Mouse (Mus musculus) neural tube, embryonic 11.5 days (tissue): ENCODE results near the gene Kat2a. TPM values are rescaled to one million over a fixed set of nuclear protein-coding genes. Genes with fewer than 3 reads are reported as not detected.
A peak's percentile ranks its signal among the peaks of the same experiment; 100 is the strongest.

ENCODE experiments used
- ATAC-seq: fragments of 200-750 bp; cut with Nextera tagmentation; 2 replicates; pipeline ENCODE4 v1.8.0; 2017; ENCODE audit warnings: moderate number of reproducible peaks, mild to moderate bottlenecking, moderate TSS enrichment, moderate library complexity; ENCODE audit not compliant: insufficient read depth, low FRiP score, low TSS enrichment
- DNase-seq: peaks from one replicate; pipeline ENCODE4 v3.0.0-alpha.2; 2015; ENCODE audit warnings: low spot score
- H3K27ac ChIP-seq: fragments of 300-500 bp; sonication (generic); 2 replicates; pipeline ENCODE4 v1.5.1; 2014; ENCODE audit warnings: low read depth, mild to moderate bottlenecking, low read length
- H3K27me3 ChIP-seq: fragments of 300-500 bp; sonication (generic); 2 replicates; pipeline ENCODE4 v1.6.1; 2014; ENCODE audit warnings: mild to moderate bottlenecking, low read length, mixed read lengths; ENCODE audit not compliant: control insufficient read depth, insufficient read depth
- H3K36me3 ChIP-seq: fragments of 300-500 bp; sonication (generic); 2 replicates; pipeline ENCODE4 v1.6.1; 2014; ENCODE audit warnings: mild to moderate bottlenecking, low read length, moderate library complexity, mixed read lengths; ENCODE audit not compliant: control insufficient read depth, insufficient read depth
- H3K4me1 ChIP-seq: fragments of 300-500 bp; sonication (generic); 2 replicates; pipeline ENCODE4 v1.6.1; 2014; ENCODE audit warnings: low read length, mixed read lengths; ENCODE audit not compliant: control insufficient read depth, insufficient read depth
- H3K4me2 ChIP-seq: fragments of 300-500 bp; sonication (generic); 2 replicates; pipeline ENCODE4 v1.6.1; 2014; ENCODE audit warnings: low read depth, mild to moderate bottlenecking, moderate library complexity
- H3K4me3 ChIP-seq: fragments of 300-500 bp; sonication (generic); 2 replicates; pipeline ENCODE4 v1.5.1; 2014; ENCODE audit warnings: low read depth, low read length
- H3K9ac ChIP-seq: fragments of 300-500 bp; sonication (generic); 2 replicates; pipeline ENCODE4 v1.6.1; 2014; ENCODE audit warnings: mild to moderate bottlenecking, low read length
- H3K9me3 ChIP-seq: fragments of 300-500 bp; sonication (generic); 2 replicates; pipeline ENCODE4 v1.6.1; 2016; ENCODE audit warnings: low read length; ENCODE audit not compliant: control insufficient read depth
- WGBS: fragments of 180-500 bp; shearing (Covaris S2); extraction: QIAGEN DNeasy Blood & Tissue Kit; methylation state at CpG from one replicate; pipeline ENCODE4 v1.1.7; 2014; 5-methylcytosine and 5-hydroxymethylcytosine counted together
- polyA plus RNA-seq: library from polyadenylated mRNA; unstranded; fragments of >200 nt; fragmentation: Nextera tagmentation; extraction: Ambion mirVana; gene quantifications from 2 replicates; pipeline ENCODE4 v1.2.1, GENCODE M21; 2014

Kat2a gene
- polyA plus RNA-seq, 1 experiment from 2014 or later = 66.4 TPM

DNA sequence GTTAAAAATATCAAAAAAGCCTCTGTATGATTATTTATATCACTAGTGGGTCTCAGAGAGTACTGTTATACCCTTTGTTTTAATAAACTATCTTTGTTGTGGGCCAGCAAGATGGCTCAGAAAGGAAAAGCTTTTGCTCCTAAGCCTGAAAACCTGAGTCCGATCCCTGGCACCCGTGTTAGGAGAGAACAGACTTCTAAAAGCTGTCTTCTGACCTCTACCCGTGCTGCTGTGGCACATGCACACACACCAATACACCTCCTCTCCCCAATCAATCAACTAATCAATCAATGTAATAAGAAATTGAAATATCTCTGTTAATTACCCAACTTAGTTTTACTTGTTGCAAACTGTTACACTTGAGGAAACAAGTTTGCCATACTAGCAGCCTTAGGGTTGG lies 11.6 kb downstream of the Kat2a start:
- no peak overlapping the region for H3K27ac ChIP-seq
- H3K4me1 ChIP-seq = peaks cover 3% of the 10 kb centered on the region; the same call in 1 of the 2 replicates
- no peak for DNase-seq
- no peak for ATAC-seq
- no peak overlapping the region for H3K4me3 ChIP-seq
- peaks cover 3% of the 10 kb centered on the region; the same call in 1 of the 2 replicates for H3K36me3 ChIP-seq
- 75% methylated on average over 3 of the region's 3 CpGs for WGBS
- H3K4me2 ChIP-seq = no peak overlapping the region
- H3K27me3 ChIP-seq = no peaks in the 10 kb centered on the region
- no peak overlapping the region for H3K9ac ChIP-seq
- H3K9me3 ChIP-seq = no peaks in the 10 kb centered on the region

DNA sequence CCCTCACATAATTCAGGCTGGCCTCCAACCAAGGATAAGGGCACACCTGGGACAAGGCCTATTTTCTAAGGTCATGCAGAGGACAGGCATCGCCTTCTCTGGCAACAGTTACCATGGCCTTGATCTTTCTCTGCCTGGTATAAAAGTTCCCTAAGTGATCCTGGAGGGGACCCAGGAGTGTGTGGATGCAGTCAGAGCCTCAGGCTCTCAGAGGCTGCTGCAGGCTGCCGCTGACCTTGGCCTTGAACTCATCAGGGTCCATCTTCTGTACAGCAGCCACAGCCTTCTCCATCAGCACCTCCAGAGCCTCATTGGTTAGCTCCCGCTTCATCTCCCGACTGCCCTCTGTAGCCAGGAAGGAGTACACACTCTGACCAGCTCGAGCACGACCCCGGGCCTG lies 14.3 kb downstream of the Kat2a start:
- no peaks in the 10 kb centered on the region for H3K36me3 ChIP-seq
- WGBS = 68% methylated on average over 7 of the region's 7 CpGs
- H3K27ac ChIP-seq = no peak overlapping the region
- H3K4me3 ChIP-seq = no peak overlapping the region
- no peak overlapping the region for H3K4me2 ChIP-seq
- DNase-seq = no peak
- H3K9ac ChIP-seq = no peak overlapping the region
- H3K27me3 ChIP-seq = no peaks in the 10 kb centered on the region
- no peak for ATAC-seq
- no peaks in the 10 kb centered on the region for H3K9me3 ChIP-seq
- peaks cover 2% of the 10 kb centered on the region; the same call in 1 of the 2 replicates for H3K4me1 ChIP-seq

DNA sequence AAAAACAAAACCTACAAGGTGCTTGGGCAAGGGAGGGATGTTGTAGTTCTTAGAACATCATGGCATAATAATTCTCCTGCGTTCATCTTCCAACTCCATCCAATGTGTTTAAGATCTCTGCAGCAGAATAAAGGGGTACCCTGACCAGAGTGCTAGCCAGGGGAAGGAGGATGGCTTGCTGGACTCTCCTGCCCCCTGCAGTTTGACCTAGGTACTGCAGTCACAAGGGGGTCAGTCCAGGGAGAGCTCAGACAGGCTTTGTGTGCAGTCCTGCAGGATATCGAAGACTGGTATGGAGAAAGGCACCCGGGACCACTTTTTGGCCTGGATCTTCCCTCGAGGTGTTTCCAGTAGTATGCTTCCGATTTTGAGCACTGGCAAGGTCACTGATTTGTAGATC lies 17.3 kb downstream of the Kat2a start:
- peaks cover 18% of the 10 kb centered on the region for H3K27me3 ChIP-seq
- H3K36me3 ChIP-seq = no peaks in the 10 kb centered on the region
- WGBS = 46% methylated on average over 5 of the region's 5 CpGs
- no peaks in the 10 kb centered on the region for H3K9me3 ChIP-seq
- DNase-seq (peak; percentile 75), ATAC-seq (no peak)
- H3K4me3 ChIP-seq = no peak overlapping the region
- no peak overlapping the region for H3K9ac ChIP-seq
- no peak overlapping the region for H3K27ac ChIP-seq
- no peak overlapping the region for H3K4me2 ChIP-seq
- no peaks in the 10 kb centered on the region; the same call in 1 of the 2 replicates for H3K4me1 ChIP-seq

DNA sequence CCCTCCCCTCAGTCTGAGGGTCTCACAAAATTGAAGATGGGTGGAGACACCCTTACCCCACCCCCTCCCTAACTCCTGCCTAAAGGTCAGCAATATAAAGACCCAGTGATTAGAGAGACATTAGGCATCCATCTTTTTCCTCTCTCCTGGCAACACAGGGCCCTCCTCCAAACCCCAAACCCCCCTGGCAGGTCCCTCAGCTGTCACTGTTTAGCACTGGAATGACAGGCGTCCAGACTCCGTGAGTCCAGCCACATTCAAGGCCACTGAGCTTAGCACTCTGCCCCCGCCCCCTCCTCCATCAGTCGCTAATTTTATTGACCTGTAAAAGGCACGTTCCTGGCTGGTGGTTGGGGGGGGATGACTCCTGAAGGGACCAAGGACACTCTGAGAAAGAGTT lies 19.1 kb downstream of the Kat2a start:
- no peak overlapping the region for H3K4me3 ChIP-seq
- no peak overlapping the region for H3K27ac ChIP-seq
- H3K9me3 ChIP-seq = no peaks in the 10 kb centered on the region
- no peak overlapping the region for H3K4me2 ChIP-seq
- H3K4me1 ChIP-seq = no peaks in the 10 kb centered on the region; the same call in 1 of the 2 replicates
- DNase-seq (no peak), ATAC-seq (no peak)
- peaks cover 18% of the 10 kb centered on the region for H3K27me3 ChIP-seq
- no peak overlapping the region for H3K9ac ChIP-seq
- WGBS = 9% methylated on average over 5 of the region's 5 CpGs
- no peaks in the 10 kb centered on the region for H3K36me3 ChIP-seq

DNA sequence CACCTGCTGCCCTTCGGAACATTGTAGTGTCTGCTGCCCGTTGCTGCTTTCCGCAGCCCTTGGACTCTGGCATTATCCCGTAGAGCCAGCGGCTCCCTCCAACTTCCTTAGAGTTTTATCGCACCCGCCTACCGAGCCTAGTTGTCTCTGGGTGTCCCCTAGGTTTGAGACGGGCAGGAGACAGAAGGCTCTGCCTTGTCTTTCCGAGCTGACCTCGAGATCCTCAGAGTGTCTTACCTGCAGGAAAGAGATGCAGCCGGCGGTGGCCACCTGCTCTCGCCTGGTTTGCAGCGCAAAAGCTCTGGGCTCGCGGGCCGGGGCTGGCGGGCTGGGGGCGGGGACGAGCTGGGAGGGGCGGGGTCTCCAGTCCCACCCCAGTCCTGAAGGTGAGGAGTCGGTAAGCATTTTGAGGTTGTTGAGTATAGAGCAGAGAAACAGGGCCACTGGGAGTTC lies 20.1 kb downstream of the Kat2a start, which contains the start of gene Zfp385c:
Zfp385c (minus strand) TSS at position 292 of the 453 bp plus-strand sequence.
- H3K36me3 ChIP-seq = no peaks in the 10 kb centered on the region
- no peaks in the 10 kb centered on the region for H3K9me3 ChIP-seq
- H3K4me2 ChIP-seq = peak within 1 kb of the TSS; percentile 49
- 1% methylated on average over 23 of the region's 23 CpGs for WGBS
- DNase-seq = no peak
- H3K4me1 ChIP-seq = no peaks in the 10 kb centered on the region; the same call in 1 of the 2 replicates
- H3K27me3 ChIP-seq = peaks cover 18% of the 10 kb centered on the region
- no peak within 1 kb of the TSS for H3K27ac ChIP-seq
- H3K9ac ChIP-seq = peak within 1 kb of the TSS; percentile 29; the same call in 1 of the 2 replicates
- peak within 1 kb of the TSS; percentile 20 for H3K4me3 ChIP-seq
- no peak for ATAC-seq

DNA sequence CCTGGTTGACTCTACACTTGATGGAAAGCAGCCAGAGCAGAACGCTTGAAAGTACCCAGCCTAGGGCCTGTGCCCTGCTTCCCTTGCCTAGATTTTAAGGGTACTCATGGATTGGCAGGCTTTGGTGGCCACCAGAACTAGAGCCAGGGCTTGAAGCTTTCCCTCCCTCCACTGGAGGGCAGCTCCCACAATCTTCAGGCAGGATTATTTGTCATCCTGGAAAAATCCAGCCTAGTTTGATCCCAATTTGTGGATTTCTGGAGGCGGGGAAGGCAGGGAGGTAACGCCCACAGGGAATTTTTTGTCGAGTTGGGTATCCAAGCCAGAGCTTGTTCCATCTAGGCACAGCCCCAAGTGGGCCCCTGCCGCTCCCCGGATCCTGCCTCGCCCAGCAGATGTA lies 21.9 kb downstream of the Kat2a start:
- no peak overlapping the region for H3K4me3 ChIP-seq
- no peak for ATAC-seq
- 79% methylated on average over 7 of the region's 7 CpGs for WGBS
- no peaks in the 10 kb centered on the region for H3K36me3 ChIP-seq
- no peak overlapping the region for H3K27ac ChIP-seq
- no peak overlapping the region for H3K9ac ChIP-seq
- no peaks in the 10 kb centered on the region for H3K9me3 ChIP-seq
- no peak overlapping the region for H3K4me2 ChIP-seq
- no peak for DNase-seq
- no peaks in the 10 kb centered on the region; the same call in 1 of the 2 replicates for H3K4me1 ChIP-seq
- H3K27me3 ChIP-seq = peaks cover 18% of the 10 kb centered on the region

DNA sequence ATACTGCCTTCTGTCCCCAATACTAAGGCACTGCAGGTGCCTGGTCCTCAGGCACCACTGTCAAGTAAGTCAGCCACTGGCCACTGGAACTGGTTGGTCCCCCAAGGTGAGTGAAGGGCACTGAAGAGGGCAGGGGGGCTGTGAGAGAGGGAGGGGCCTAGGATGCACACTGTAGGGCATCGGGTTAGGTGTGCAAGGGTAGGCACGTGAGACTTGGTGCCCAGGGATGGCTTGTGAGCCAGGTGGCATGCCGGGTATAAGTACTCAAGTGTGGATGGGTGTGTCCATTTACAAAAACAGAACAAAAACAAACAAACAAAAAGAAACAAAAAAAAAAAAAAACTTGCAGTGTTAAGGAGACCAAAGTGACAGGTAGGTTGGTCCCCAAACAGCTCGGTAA lies 23.8 kb downstream of the Kat2a start:
- Histone ChIP-seq H3K27ac (no peak overlapping the region), H3K4me3 (no peak overlapping the region), H3K4me1 (no peaks in the 10 kb centered on the region; the same call in 1 of the 2 replicates), H3K36me3 (no peaks in the 10 kb centered on the region), H3K9me3 (no peaks in the 10 kb centered on the region), H3K9ac (no peak overlapping the region), H3K4me2 (no peak overlapping the region), H3K27me3 (peaks cover 18% of the 10 kb centered on the region)
- DNase-seq (no peak), ATAC-seq (no peak)
- WGBS = 78% methylated on average over 4 of the region's 4 CpGs

DNA sequence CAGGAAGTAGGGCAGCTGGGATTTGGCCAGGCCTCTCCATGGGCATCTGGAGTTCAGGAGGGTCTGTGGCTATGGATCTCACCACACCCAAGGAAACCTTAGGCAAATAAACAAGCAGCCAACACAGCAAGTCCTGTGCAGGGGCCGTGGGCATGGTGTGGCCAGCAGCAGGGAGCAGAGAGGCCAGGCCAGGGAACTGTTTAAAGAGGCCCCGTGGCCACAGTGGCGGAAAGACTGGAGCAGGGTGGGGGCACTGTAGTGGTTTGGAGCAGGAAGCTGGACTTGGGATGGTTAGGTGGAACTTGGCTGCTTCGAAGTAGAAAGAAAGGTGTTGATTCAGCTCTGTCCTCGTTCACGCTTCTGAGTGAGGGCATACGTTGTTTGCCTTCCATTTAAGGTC lies 25.0 kb downstream of the Kat2a start:
- no peaks in the 10 kb centered on the region for H3K36me3 ChIP-seq
- H3K4me2 ChIP-seq = no peak overlapping the region
- no peaks in the 10 kb centered on the region; the same call in 1 of the 2 replicates for H3K4me1 ChIP-seq
- ATAC-seq (no peak), DNase-seq (no peak)
- H3K27me3 ChIP-seq = peaks cover 14% of the 10 kb centered on the region
- no peak overlapping the region for H3K27ac ChIP-seq
- H3K9ac ChIP-seq = no peak overlapping the region
- no peaks in the 10 kb centered on the region for H3K9me3 ChIP-seq
- WGBS = 83% methylated on average over 7 of the region's 7 CpGs
- no peak overlapping the region for H3K4me3 ChIP-seq

DNA sequence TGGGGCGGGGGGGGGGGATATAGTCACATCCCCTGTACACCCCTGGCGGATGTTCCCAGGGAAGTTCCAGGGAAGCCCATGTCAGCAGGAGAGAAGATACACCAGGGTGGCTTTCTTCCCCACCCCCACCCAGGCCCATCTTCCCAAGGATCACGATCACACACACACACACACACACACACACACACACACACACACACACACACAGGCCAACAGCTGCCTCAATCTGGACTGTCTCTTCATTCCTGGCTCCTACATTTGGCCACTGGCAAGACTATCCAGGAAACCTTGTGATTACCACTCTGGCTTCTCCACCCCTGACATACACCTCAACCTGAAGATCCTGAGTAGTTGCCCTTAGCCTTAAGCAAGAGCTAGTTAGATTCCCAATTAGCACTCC lies 26.9 kb downstream of the Kat2a start:
- DNase-seq (no peak), ATAC-seq (no peak)
- no peak overlapping the region for H3K4me2 ChIP-seq
- H3K9me3 ChIP-seq = no peaks in the 10 kb centered on the region
- no peak overlapping the region for H3K4me3 ChIP-seq
- H3K4me1 ChIP-seq = no peaks in the 10 kb centered on the region
- WGBS = 89% methylated on average over 2 of the region's 3 CpGs
- no peak overlapping the region for H3K27ac ChIP-seq
- 0 out of 2 replicates have a peak, but pooled peaks cover 3% of the 10 kb centered on the region for H3K27me3 ChIP-seq
- no peak overlapping the region for H3K9ac ChIP-seq
- no peaks in the 10 kb centered on the region for H3K36me3 ChIP-seq
